20 mouse cellular contexts compared by ENCODE assay signal in the genomic region with DNA sequence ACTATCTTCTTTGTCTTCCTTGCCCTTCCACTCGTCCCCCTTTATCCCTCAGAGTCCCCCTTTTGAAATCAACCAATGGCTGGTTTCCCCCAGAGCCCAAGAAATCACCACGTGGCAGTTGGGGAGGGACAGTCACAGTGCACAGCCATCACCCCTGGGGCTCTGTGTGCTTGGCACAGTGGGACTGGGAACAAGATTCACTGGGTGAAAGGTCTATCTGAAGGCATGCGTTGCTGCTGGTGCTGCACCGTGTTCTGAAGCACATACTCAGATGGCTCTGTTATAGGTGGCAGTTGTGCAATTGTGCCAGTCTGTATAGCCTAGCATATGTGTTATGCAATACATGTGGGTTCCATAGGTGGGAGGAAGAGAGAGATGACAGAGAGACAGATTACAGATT.
"Had no signal": no experiment of that assay in that cellular context is flagged by ENCODE, and none has a peak within 500 bp of the region (broad histone marks: within the 10 kb centered on the region; RNA-seq: fewer than 3 reads in every experiment).

No protein-coding gene starts in this region.

- H3K36me3 ChIP-seq: limb, embryonic 12.5 days; limb, embryonic 15.5 days; liver, embryonic 15.5 days; midbrain, embryonic 12.5 days; midbrain, embryonic 15.5 days; neural tube, embryonic 13.5 days had no signal

- H3K4me3 ChIP-seq: limb, embryonic 12.5 days; limb, embryonic 15.5 days; liver, embryonic 15.5 days; midbrain, embryonic 12.5 days; midbrain, embryonic 15.5 days; myocyte; neural tube, embryonic 13.5 days; stomach, embryonic 15.5 days had no signal

- H3K9me3 ChIP-seq: limb, embryonic 15.5 days; liver, embryonic 15.5 days; midbrain, embryonic 12.5 days; midbrain, embryonic 15.5 days; neural tube, embryonic 13.5 days; stomach, embryonic 15.5 days had no signal

- H3K4me2 ChIP-seq: limb, embryonic 12.5 days; limb, embryonic 15.5 days; liver, embryonic 15.5 days; lung, embryonic 14.5 days; midbrain, embryonic 12.5 days; midbrain, embryonic 15.5 days; neural tube, embryonic 13.5 days; stomach, embryonic 15.5 days had no signal

- H3K4me1 ChIP-seq: limb, embryonic 12.5 days; liver, embryonic 15.5 days; stomach, embryonic 15.5 days had no signal

- H3K27ac ChIP-seq: limb, embryonic 12.5 days; limb, embryonic 15.5 days; liver, embryonic 15.5 days; macrophage; midbrain, embryonic 12.5 days; midbrain, embryonic 15.5 days; neural tube, embryonic 13.5 days; stomach, embryonic 15.5 days had no signal

- H3K9ac ChIP-seq: limb, embryonic 12.5 days; limb, embryonic 15.5 days; liver, embryonic 15.5 days; lung, embryonic 14.5 days; midbrain, embryonic 12.5 days; midbrain, embryonic 15.5 days; neural tube, embryonic 13.5 days; stomach, embryonic 15.5 days had no signal

- H3K27me3 ChIP-seq: limb, embryonic 12.5 days; limb, embryonic 15.5 days; liver, embryonic 15.5 days; midbrain, embryonic 12.5 days; midbrain, embryonic 15.5 days; neural tube, embryonic 13.5 days; stomach, embryonic 15.5 days had no signal

- DNase-seq: kidney, adult 18-20 months; kidney, adult 9 months; kidney, postnatal 14 days; kidney, postnatal 4 days; left cerebral cortex, postnatal 4 days; lung, embryonic 14.5 days; retina, postnatal 1 day; right cerebral cortex, postnatal 25 days; spleen, adult 18-20 months; thymus, postnatal 25 days had no signal

- ATAC-seq: lung, postnatal 0 days; midbrain, embryonic 15.5 days had no signal
